Mouse (Mus musculus): Measurements from ENCODE around the gene Fam131b.

The Fam131b gene

DNA sequence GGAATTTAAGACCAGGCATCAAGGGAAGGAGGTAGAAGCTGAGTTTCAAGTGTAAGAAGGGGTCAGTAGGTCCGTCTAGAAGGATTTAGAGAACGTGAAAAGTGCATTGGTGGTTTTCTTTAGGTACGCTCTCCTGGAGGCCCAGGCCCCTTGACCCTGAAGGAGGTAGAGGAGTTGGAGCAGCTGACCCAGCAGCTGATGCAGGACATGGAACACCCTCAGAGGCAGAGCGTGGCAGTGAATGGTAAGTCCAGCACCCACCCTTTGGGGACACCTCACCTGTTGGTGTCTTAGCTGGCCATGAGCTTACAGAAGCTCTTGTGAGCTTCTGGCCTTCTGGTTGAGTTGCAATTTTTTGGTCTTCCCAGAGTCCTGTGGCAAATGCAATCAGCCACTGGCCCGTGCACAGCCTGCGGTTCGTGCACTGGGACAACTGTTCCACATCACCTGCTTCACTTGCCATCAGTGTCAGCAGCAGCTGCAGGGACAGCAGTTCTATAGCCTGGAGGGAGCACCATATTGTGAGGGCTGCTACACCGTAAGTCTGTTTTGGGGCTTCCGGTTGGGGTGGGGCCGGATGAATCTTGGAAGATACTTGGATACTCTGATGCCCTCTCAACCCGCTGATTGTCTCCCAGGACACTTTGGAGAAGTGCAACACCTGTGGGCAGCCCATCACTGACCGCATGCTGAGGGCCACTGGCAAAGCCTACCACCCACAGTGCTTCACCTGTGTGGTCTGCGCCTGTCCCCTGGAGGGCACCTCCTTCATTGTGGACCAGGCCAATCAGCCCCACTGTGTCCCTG is 31.6 kb upstream of the Fam131b start:
- no peak for DNase-seq (ENCODE audit: low spot score in 2 of 2)

DNA sequence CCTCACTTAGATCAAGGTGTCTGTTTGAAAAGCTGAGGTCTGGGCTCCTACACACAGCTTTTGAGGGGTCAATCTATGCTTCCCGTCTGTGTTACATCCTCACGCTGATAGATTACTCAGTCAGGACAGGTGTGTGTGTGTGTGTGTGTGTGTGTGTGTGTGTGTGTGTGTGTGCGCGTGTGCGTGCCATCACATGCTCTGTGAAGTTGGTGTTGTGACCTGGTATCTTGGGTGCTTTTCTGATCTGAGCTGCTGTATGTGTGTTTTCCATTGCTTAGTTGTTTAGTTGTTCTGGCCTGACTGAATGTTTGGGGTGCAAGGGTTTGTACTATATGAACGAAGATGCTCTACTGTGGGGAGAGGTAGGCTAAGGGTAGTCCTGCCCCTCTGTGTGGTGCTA is 30.9 kb upstream of the Fam131b start:
- DNase-seq (ENCODE audit: low spot score in 2 of 2) = no peak

DNA sequence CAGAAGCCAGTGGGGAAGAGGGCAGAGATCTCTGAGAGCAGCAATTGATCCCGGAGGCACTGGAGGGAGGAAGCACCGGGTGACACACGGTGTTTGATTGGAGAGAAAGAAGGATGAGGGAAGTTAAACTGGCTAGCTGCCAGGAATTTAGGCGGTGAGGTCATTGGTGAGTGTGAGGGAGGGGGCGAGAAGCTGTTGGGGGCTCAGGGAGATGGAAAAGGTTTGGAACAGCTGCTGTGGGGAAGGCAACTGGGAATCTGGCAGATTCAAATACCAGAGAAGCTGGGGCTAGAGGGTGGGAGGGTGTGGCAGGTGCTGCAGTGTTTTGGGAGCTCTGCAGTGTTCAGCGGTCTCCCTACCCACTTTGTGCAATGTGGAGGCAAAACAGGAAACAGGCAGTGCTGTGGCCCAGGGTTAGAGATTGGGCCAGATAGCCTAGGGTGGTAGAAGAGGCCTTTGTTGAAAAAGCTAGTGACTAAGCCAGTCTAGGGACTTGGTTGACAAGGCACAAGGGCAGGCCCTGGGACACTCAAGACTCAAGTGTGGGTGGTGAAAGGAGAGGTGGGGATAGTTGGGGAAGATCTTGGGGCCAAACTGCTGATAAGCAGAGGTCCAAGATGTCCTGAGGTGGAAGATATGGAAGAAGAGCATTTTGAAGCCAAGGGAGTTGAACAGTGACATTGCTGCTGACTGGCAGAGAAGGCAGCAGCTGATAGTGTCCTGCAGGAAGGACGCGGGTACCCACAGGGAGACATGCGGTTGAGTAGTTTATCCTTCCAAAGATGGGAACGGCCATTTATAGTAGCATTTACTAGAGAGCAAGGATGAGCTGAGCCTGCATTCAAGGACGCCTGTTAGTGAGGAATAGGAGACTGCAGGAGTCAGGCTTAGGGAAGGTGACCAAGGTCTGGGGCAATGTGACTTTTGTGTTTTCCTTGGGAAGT is 29.9 kb upstream of the Fam131b start:
- DNase-seq (ENCODE audit: low spot score in 2 of 2) = no peak

DNA sequence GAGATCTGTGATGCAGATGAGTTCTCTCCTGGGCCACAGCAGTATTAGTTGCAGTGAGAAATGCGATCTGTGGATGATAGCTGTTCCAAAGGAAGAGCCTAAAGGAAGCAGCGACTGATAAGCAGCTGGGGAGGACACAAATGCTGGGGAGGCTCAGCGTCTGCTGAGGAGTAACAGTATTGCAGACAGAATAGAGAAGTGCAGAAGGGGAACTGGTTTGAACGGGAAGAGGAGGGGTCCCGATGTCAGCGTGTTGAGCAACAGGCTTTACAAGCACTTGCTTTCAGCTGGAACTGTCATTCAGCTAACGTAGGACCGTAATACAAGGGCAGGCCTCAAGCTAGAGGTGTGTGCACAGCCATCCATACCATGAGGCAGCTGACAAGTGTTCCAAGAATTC is 28.7 kb upstream of the Fam131b start:
- DNase-seq (ENCODE audit: low spot score in 2 of 2) = no peak

DNA sequence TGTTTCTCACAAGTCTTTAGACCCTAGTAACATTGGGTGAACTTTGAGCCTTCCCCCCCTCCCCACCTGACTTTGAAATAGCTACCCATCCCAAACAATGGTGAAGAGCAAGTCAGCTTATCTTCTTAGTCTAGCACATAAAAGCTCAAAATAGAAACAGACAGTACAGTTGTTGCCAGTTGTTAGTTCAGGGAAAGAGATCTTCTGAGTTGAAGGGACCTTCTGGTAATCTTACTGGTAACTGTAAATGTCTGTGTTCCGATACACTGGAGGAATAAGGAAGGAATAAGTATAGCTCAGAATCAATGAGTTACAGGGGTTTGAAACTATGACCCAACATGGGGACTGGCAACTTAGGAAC is 28.0 kb upstream of the Fam131b start:
- DNase-seq (ENCODE audit: low spot score in 2 of 2) = no peak

DNA sequence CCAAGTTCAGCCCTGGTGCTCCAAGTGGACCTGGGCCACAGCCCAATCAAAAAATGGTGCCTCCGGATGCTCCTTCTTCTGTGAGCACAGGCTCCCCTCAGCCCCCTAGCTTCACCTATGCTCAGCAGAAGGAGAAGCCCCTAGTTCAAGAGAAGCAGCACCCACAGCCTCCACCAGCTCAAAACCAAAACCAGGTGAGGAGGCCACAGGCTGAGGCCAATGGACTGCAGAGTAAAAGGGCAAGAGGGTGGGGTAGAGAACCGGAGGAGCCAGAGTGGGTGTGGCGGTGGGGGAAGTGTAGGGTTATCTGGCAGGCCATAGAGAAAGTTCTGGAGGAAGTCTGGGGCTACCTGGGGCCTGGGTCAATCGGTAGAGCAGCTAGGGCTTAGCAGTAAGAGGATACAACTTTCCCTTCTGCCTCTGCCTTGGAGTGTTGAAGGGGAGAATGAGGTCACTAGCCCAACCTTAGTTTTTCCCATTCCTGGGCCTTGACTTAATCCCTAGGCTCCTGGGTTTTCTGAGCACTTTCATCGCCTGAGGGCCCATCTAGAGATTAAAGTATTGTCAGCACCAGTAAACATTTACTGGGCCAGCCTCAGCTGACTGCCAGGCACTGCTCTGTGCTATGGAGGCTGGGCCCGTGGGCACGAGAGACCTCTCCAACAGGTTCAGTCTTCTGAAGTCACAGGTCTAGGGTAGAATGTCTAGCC is 27.5 kb upstream of the Fam131b start:
- no peak for DNase-seq (ENCODE audit: low spot score in 2 of 2)

DNA sequence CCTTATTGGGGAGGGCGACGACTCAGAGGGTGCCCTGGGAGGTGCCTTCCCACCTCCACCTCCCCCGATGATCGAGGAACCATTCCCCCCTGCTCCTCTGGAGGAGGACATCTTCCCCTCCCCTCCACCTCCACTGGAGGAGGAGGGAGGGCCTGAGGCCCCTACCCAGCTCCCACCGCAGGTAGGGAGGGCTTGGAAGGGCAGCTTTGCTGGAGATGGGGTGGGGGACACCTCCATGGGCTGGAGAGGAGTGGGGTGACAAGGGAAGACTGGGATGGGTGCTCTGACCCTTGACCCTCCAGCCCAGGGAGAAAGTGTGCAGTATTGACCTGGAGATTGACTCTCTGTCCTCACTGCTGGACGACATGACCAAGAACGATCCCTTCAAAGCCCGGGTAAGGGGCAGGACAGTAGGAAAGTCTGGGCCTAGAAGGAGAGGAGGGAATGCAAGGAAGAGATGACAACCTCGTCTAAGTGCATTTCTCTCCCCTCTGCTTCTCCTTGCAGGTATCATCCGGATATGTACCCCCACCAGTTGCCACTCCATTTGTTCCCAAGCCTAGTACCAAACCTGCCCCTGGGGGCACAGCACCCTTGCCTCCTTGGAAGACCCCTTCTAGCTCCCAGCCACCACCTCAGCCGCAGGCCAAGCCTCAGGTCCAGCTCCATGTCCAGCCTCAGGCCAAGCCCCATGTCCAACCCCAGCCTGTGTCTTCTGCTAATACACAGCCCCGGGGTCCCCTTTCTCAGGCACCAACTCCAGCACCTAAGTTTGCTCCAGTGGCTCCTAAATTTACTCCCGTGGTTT is 26.7 kb upstream of the Fam131b start:
- no peak for DNase-seq (ENCODE audit: low spot score in 2 of 2)

DNA sequence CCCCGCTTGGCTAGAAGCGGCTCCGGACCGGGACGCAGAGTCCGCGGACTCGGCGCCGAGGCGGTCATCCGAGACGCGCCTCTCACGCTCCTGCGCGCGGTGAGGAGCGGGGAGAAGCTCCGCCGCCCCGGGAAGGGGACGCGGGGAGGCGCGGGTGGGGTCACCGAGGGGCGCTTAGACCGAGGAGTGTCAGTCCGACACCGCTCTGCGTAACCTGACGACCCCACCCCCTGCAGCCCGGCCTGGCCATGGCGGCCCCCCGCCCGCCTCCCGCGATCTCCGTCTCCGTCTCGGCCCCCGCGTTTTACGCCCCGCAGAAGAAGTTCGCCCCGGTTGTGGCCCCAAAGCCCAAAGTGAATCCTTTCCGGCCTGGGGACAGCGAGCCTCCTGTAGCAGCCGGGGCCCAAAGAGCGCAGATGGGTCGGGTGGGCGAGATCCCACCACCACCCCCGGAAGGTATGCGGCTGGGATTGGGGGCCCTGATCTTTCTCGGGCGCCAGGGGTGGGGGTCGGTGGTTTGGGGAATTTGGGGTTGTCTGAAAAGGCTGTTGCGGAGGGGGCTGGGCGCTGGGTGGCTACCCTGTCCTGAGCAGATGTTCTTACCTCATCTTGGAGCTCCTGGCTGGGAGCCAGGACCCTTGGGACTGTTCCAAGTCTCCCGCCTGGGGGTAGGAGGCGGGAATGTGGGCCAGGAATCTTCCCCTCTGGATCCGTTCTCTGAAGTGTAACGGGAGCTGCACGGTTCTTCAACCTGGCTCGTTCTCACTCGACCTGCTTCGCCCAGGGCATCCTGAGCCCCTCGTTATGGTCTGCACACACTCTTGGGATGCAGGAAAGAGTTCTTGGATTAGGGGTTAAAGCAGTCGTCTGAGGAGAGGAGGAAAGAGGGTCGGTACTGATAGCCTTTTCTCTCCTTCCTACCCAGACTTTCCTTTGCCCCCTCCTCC is 25.9 kb upstream of the Fam131b start:
- peak; percentile 71 to 72 for DNase-seq (ENCODE audit: low spot score in 2 of 2)

DNA sequence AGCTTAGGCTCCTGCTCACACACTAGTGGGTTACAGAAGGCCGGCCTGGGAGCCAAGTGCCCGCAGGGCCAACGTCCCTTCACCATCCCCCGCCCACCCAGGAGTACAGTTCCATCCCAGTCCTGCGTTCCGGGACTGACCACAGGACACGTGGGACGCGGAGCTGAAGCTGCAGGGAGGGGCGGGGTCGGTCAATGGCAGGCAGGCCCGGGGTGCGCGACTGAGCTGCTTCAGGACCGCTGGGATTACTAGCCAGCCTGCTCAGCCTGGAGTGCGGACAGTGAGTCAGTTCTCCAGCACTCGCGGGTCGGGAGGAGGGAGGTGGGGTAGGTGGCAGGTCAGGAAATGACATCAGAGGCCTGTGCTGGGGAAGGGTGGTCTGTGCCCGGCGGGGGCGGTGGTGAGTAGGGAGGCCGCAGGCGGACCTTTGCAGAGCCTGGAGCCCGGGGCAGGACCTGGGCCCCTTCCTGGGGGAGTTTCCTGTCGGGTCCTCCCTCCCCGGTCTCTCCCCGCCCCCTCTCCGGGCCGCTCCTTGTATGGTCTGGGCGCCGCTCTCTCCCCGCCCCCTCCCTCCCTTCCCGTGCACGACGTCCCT is 25.1 kb upstream of the Fam131b start, which contains the start of gene Zyx:
Gene Zyx (plus strand): TSS at position 205 of the 595 bp plus-strand sequence.
- DNase-seq (ENCODE audit: low spot score in 2 of 2) = peak; percentile 85 to 89

DNA sequence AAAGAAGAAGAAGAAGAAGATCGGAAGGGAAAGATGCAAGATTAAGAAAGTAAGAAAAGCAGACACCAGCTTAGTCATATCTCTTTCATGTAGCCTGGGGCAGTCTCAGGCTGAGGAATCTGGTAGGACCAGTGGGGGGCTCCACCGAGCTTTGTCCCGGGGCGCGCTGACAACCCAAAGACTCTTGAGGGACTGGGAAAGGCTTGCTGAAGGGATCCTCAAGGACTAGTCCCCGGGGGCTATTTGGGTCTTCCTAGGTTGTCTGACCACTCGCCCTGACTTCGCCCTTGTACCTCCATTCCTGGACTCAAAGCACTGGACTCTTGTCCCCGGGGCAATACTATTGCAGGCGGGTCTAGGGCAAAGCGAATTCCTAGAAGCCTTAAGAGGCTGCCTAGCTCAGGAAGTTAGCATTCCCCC is 24.6 kb upstream of the Fam131b start:
- DNase-seq (ENCODE audit: low spot score in 2 of 2) = peak; percentile 47 to 63

DNA sequence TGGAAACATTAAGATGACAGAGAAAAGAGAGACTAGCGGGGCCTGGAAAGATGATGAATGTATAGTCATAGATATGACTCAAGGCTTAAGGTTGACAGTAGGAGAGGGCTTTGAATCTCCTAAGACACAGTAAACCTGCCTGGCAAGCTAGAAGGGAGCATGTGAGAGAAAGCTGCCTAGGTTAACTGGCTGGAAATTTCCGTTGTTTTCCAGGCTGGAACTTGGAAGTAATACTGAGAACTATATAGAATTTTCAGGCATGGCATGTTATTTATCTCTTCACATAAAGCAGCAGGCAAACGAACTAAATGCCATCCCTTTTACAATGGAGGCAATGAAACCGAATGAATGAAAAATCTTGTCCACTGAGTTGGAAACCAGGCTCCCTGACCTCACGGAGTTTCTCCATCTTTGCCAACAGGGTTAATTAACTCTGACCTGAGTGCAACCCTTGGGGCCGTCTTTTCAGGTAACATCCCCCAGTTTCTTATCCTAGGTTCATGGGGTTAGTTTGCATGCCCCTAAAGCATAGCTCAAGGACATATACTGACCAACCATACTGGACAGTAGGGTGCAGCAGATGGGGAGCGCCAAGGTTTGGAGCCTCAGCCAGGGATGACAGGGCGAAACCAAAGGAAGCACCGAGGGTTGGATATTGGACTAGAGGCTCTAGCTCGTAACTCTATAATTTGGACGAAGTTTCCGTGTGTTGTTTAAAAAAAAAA is 24.0 kb upstream of the Fam131b start:
- no peak for DNase-seq (ENCODE audit: low spot score in 2 of 2)

DNA sequence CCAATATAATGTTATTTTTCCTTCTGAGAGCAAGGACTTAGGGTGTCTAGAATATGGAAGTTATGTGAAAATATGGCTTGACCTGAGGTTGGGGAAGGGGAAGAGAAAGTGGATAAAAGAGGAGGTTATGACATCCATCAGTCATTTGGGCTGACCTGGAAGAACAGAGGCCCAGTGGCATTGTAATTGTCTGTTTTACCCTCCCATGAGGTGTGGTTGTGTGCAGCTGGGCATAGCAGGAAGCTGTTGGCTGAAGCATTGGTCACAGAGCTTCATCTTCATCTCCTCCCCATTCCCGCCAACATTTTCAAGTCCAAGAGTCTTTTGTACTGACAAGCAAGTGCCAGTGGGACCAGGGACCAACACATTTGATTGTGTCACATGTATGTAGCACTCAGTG is 19.8 kb upstream of the Fam131b start:
- no peak for DNase-seq (ENCODE audit: low spot score in 2 of 2)

DNA sequence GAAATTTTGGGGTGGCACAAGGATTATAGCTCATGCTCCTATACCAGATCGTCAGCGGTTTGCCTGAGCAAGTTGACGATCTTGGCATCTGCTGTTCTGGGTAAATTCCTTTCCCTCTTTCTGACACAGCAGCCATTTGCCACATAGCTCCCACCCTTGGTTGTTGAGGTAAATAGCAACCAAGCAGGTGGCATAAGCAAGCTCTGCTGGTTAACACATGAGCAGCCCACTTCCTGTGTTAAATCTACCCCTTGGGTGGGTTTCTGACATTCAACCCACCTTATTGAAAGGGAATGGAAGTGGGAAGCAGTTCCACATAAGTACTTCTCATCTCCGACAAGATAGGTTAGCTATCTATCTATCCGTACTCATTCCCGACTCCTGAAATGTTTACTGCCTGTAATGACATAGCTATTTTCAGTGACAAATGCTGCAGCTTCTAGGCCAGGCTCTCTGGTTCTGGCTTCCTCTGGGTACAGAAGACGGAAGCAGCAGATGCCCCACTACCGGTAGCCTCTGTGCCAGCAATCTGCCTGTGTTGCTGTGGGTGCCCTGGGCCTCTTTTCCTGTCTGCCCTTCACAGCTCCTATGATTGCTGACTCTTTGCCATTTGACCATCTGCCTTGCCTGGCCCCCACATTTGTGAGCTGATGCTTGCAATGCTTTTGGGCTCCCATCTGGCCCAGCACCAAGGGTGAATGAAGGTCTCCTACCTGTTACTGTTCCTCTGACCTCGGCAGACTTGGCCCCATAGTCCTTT is 19.1 kb upstream of the Fam131b start:
- no peak for DNase-seq (ENCODE audit: low spot score in 2 of 2)

DNA sequence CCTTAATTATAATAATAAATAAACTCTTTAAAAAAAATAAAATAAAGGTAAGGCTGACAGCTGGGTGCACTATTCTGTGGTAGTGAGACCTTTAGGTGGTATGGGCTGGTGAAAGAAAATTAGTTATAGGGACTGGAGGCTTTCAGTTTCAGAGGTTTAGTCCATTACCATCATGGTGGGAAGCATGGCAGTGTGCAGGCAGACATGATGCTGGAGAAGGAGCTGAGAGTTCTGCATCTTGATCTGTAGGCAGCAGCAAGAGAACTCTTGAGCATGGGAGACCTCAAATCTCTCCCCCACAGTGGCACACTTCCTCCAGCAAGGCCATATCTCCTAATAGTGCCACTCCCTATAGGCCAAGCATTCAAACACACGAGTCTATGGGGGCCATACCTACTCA is 17.7 kb upstream of the Fam131b start:
- DNase-seq (ENCODE audit: low spot score in 2 of 2) = no peak

DNA sequence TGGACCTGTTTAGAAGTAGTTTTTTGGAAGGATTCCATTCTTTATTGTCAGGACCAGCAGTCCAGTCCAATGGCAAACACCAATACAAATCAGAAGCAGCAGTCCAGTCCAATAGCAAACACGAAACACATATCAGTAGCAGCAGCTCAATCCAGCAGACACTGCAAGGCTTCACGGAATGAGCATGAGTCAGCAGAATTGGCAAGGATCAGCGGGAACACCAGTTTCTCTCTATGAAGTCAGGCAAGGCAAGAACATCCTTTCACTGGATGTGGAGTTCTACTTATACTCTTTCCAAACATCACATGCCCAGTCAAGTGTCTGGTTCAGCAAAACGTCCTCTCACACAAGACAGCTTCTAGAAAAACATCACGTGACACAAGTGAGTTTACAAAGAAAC is 15.5 kb upstream of the Fam131b start:
- DNase-seq (ENCODE audit: low spot score in 2 of 2) = no peak

DNA sequence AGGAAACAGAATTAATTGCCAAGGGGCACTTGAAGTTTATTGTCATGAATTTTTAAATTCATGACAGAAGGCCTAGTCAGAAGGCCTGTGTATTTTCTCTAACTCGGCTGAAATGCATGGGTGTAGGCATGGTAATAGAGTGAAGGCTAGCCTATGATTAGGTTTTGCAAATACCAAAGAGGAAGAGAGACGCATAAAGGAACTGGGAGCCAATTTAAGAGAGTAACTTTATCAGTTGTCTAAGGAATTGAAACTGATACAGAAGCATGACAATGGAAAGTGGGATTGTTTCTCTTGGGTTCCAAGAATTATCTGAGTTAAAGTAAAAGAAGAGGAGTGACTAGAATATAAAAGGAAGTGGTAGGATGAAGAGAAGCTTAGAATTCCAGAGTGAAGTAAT is 14.7 kb upstream of the Fam131b start:
- no peak for DNase-seq (ENCODE audit: low spot score in 2 of 2)

DNA sequence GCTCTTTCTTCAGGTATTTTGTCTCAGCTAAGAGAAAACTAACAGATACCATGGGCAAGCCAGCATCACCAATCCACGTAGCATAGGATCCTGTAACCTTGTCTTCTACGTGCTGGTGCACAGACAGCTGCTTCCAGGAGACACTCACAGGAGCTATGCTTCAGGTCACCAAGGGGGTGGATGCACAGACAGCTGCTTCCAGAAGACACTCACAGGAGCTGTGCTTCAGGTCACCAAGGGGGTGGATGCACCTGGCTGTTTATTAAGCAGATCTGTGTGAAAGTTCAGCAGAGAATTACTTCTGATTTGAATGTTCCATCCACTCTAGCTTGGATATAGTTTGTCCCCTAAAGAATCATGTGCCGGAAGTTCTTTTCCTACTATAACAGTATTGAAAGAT is 6.5 kb upstream of the Fam131b start:
- DNase-seq (ENCODE audit: low spot score in 2 of 2) = no peak

DNA sequence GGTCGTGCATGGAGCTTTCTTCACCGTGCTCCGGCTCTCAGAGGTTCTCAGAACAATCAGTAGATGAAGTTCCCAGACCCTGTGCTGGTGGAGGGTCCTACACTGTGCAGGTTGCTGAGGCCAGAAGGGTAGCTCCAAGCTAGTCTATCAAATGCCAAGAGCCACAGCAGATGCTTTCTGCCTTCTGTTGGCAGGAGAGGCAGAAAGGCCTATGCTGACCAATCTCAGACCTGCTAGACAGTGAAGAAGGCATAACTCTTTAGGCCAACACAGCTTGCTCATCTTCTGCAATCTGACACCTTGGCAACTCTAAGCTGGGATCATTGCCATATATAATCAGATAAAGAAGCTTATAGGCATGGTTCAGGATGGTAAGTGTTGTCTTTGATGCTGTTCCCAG is 5.8 kb upstream of the Fam131b start:
- DNase-seq (ENCODE audit: low spot score in 2 of 2) = no peak
